Mouse (Mus musculus): ENCODE results near the gene Slfn3. TPM values are rescaled to one million over a fixed set of nuclear protein-coding genes. Genes with fewer than 3 reads are reported as not detected.
"Not testable (repeated sequence)": the region's sequence is repeated elsewhere in the genome, so short reads cannot be mapped to it uniquely, and the experiment has no call there.

Slfn3 gene
- total and polyA plus RNA-seq, 2 experiments from 2014 or later: 0.98 to 2.6 TPM

GRCm38 (mm10) chr11:83225371-83225960 is 34.3 kb downstream of the Slfn3 start:
- 80% methylated on average over 9 of the region's 9 CpGs for WGBS
- TF ChIP-seq CTCF (IDR thresholded peaks at IDR 0.05; ENCODE audit: low read depth): no peak
- no peak for TF ChIP-seq EP300 (IDR thresholded peaks at IDR 0.05; ENCODE audit: low read depth)
- H3K27me3 ChIP-seq (ENCODE audit: control insufficient read depth, insufficient read depth, low read length): no peaks in the 10 kb centered on the region
- DNase-seq (ENCODE audit: low spot score) (no peak), ATAC-seq (ENCODE audit: insufficient read depth, low read depth) (no peak)
- H3K9me3 ChIP-seq (replicated peaks; ENCODE audit: control insufficient read depth, low read length): no peaks in the 10 kb centered on the region
- H3K4me2 ChIP-seq (ENCODE audit: low read depth, low read length): no peak overlapping the region; the same call in 1 of the 2 replicates
- H3K27ac ChIP-seq (ENCODE audit: low read depth): no peak overlapping the region
- no peak overlapping the region for H3K4me3 ChIP-seq (ENCODE audit: low read depth, low read length)
- no peaks in the 10 kb centered on the region for H3K4me1 ChIP-seq (ENCODE audit: control insufficient read depth, insufficient read depth)
- H3K9ac ChIP-seq (replicated peaks; ENCODE audit: low read depth, low read length): no peak overlapping the region
- H3K36me3 ChIP-seq (replicated peaks; ENCODE audit: control insufficient read depth, insufficient read depth, low read length): no peaks in the 10 kb centered on the region

- Histone ChIP-seq H3K4me1 (ENCODE audit: control insufficient read depth, insufficient read depth) (no peaks in the 10 kb centered on the region), H3K9me3 (replicated peaks; ENCODE audit: control insufficient read depth, low read length) (no peaks in the 10 kb centered on the region), H3K9ac (replicated peaks; ENCODE audit: low read depth, low read length) (no peak overlapping the region), H3K4me3 (ENCODE audit: low read depth, low read length) (no peak overlapping the region), H3K27me3 (ENCODE audit: control insufficient read depth, insufficient read depth, low read length) (no peaks in the 10 kb centered on the region), H3K36me3 (replicated peaks; ENCODE audit: control insufficient read depth, insufficient read depth, low read length) (no peaks in the 10 kb centered on the region), H3K27ac (ENCODE audit: low read depth) (no peak overlapping the region), H3K4me2 (ENCODE audit: low read depth, low read length) (no peak overlapping the region)
- ATAC-seq (ENCODE audit: insufficient read depth, low read depth) (no peak), DNase-seq (ENCODE audit: low spot score) (no peak)
- TF ChIP-seq EP300 (IDR thresholded peaks at IDR 0.05; ENCODE audit: low read depth) (no peak), CTCF (IDR thresholded peaks at IDR 0.05; ENCODE audit: low read depth) (no peak)
- whole genome bisulfite sequencing: 65% methylated on average over 7 of the region's 7 CpGs
These were observed 37.0 kb downstream of the Slfn3 start for GRCm38 (mm10) chr11:83227926-83228723.

- no peak for ATAC-seq (ENCODE audit: insufficient read depth, low read depth)
- no peak for DNase-seq (ENCODE audit: low spot score)
- WGBS: 52% methylated on average over 3 of the region's 3 CpGs
These were observed 39.8 kb downstream of the Slfn3 start for GRCm38 (mm10) chr11:83230966-83231365.

GRCm38 (mm10) chr11:83233621-83234020 is 42.5 kb downstream of the Slfn3 start:
- not testable (repeated sequence) for H3K27ac ChIP-seq (ENCODE audit: low read depth); H3K9ac ChIP-seq (replicated peaks; ENCODE audit: low read depth, low read length); H3K36me3 ChIP-seq (replicated peaks; ENCODE audit: control insufficient read depth, insufficient read depth, low read length); DNase-seq (ENCODE audit: low spot score); H3K4me3 ChIP-seq (ENCODE audit: low read depth, low read length); ATAC-seq (ENCODE audit: insufficient read depth, low read depth); H3K9me3 ChIP-seq (replicated peaks; ENCODE audit: control insufficient read depth, low read length); H3K4me2 ChIP-seq (ENCODE audit: low read depth, low read length); H3K27me3 ChIP-seq (ENCODE audit: control insufficient read depth, insufficient read depth, low read length); H3K4me1 ChIP-seq (ENCODE audit: control insufficient read depth, insufficient read depth)
- 48% methylated on average over 5 of the region's 5 CpGs for WGBS

More at GRCm38 (mm10) chr11:83230966-83231365, 39.8 kb downstream of the Slfn3 start:
- no peaks in the 10 kb centered on the region for H3K27me3 ChIP-seq (ENCODE audit: control insufficient read depth, insufficient read depth, low read length)
- H3K27ac ChIP-seq (ENCODE audit: low read depth): no peak overlapping the region
- no peak overlapping the region for H3K4me3 ChIP-seq (ENCODE audit: low read depth, low read length)
- H3K9me3 ChIP-seq (replicated peaks; ENCODE audit: control insufficient read depth, low read length): no peaks in the 10 kb centered on the region
- peak; percentile 32 for TF ChIP-seq CTCF (IDR thresholded peaks at IDR 0.05; ENCODE audit: low read depth)
- TF ChIP-seq EP300 (IDR thresholded peaks at IDR 0.05; ENCODE audit: low read depth): no peak
- no peaks in the 10 kb centered on the region for H3K4me1 ChIP-seq (ENCODE audit: control insufficient read depth, insufficient read depth)
- no peaks in the 10 kb centered on the region for H3K36me3 ChIP-seq (replicated peaks; ENCODE audit: control insufficient read depth, insufficient read depth, low read length)
- no peak overlapping the region for H3K9ac ChIP-seq (replicated peaks; ENCODE audit: low read depth, low read length)
- H3K4me2 ChIP-seq (ENCODE audit: low read depth, low read length): no peak overlapping the region

GRCm38 (mm10) chr11:83237390-83237789 is 46.3 kb downstream of the Slfn3 start:
- not testable (repeated sequence) for H3K36me3 ChIP-seq (replicated peaks; ENCODE audit: control insufficient read depth, insufficient read depth, low read length); H3K9ac ChIP-seq (replicated peaks; ENCODE audit: low read depth, low read length); H3K27me3 ChIP-seq (ENCODE audit: control insufficient read depth, insufficient read depth, low read length); H3K9me3 ChIP-seq (replicated peaks; ENCODE audit: control insufficient read depth, low read length); H3K4me1 ChIP-seq (ENCODE audit: control insufficient read depth, insufficient read depth); H3K27ac ChIP-seq (ENCODE audit: low read depth); ATAC-seq (ENCODE audit: insufficient read depth, low read depth); H3K4me3 ChIP-seq (ENCODE audit: low read depth, low read length); H3K4me2 ChIP-seq (ENCODE audit: low read depth, low read length); DNase-seq (ENCODE audit: low spot score)
- WGBS: 78% methylated on average over 9 of the region's 9 CpGs

DNA sequence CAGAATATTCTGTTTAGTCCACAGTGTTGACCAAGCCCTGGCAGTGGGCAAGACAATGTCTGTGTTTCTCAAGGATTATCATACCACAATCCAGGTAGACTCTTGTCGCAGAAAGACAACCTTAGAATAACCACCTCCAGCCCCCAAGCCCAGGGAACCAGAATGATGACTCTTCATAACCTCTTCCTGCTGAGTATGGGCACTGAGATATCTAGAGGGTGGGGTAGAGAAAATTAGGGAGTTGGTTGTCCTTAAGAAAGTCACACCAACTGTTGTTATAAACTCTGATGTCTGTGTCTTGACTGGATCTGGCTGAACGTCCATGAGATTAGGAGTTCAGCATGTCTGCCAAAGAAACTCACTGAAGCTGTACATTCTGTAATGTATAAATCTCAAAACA is 47.3 kb downstream of the Slfn3 start:
- no peaks in the 10 kb centered on the region for H3K36me3 ChIP-seq (replicated peaks; ENCODE audit: control insufficient read depth, insufficient read depth, low read length)
- DNase-seq (ENCODE audit: low spot score): no peak
- TF ChIP-seq CTCF (IDR thresholded peaks at IDR 0.05; ENCODE audit: low read depth) (no peak), EP300 (IDR thresholded peaks at IDR 0.05; ENCODE audit: low read depth) (no peak)
- no peak overlapping the region for H3K9ac ChIP-seq (replicated peaks; ENCODE audit: low read depth, low read length)
- no peaks in the 10 kb centered on the region for H3K27me3 ChIP-seq (ENCODE audit: control insufficient read depth, insufficient read depth, low read length)
- no peak overlapping the region for H3K4me3 ChIP-seq (ENCODE audit: low read depth, low read length)
- no peaks in the 10 kb centered on the region for H3K4me1 ChIP-seq (ENCODE audit: control insufficient read depth, insufficient read depth)
- 79% methylated on average over 2 of the region's 2 CpGs for WGBS
- ATAC-seq (ENCODE audit: insufficient read depth, low read depth): no peak
- H3K9me3 ChIP-seq (replicated peaks; ENCODE audit: control insufficient read depth, low read length): no peaks in the 10 kb centered on the region
- H3K4me2 ChIP-seq (ENCODE audit: low read depth, low read length): no peak overlapping the region
- H3K27ac ChIP-seq (ENCODE audit: low read depth): no peak overlapping the region

Data from heart, postnatal 0 days (tissue).